ENCODE assay signal across 9 mouse cellular contexts in the genomic region with DNA sequence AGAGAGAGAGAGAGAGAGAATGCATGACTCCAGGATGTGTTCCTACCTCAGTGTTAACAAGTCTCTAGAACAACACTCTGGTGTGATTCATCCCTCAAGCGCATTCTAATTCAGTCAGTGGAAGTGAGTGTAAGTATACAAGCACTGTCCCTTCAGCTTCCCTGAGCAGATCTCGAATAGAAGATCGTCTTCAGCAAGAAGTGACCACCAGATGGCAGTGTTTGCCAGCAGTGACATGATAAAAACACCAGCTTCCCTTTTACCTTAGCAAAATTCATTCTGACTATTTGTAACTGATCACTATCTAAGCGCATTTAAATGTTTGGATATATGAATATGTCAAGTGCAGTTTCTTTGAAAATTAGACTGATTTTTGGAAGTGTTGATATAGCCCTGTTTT. TPM values are rescaled to one million over a fixed set of nuclear protein-coding genes. Genes with fewer than 3 reads are reported as not detected.
DNase-seq lines count a peak whose midpoint lies in the region; TF ChIP-seq lines count a peak whose summit lies in the region.
"Had no signal": no experiment of that assay in that cellular context is flagged by ENCODE, and none has a peak within 500 bp of the region (broad histone marks: within the 10 kb centered on the region; RNA-seq: fewer than 3 reads in every experiment).

No protein-coding gene starts in this region.

- H3K4me3 ChIP-seq in gastrocnemius, adult 2 months, result no peak overlapping the region
- H3K4me3 ChIP-seq: myocyte had no signal

- H3K27ac ChIP-seq in gastrocnemius, adult 2 months, result no peak overlapping the region

- peak; percentile 79 for DNase-seq in urinary bladder, postnatal 14 days (ENCODE audit: low spot score)
- no peak for DNase-seq in urinary bladder, postnatal 10 days (ENCODE audit: low spot score)
- DNase-seq in cerebellum, postnatal 14 days, result peak; percentile 91 to 93
- peak; percentile 75 for DNase-seq in gastrocnemius, adult 2 months
- peak; percentile 78 for DNase-seq in kidney, adult 9 months
- DNase-seq in left cerebral cortex, postnatal 4 days, result peak; percentile 75
- peak; percentile 87 for DNase-seq in naive thymus-derived CD4-positive, alpha-beta T cell, adult 2 months (ENCODE audit: low read depth)
- peak; percentile 61 to 72 for DNase-seq in spleen, postnatal 36 days (ENCODE audit: low spot score in 2 of 2)

- peak; percentile 97; the same call in 1 of the 2 replicates for TF ChIP-seq CTCF in gastrocnemius, adult 2 months (IDR thresholded peaks at IDR 0.05)

- intact Hi-C loops in gastrocnemius, adult 2 months (cut with DNase I), result loop anchor here (5.0 to 10.0 kb wide), 2 partner anchors 128 to 170 kb away; no protein-coding TSS in a partner anchor
- intact Hi-C loops in left cerebral cortex, postnatal 4 days (cut with DNase I), result loop anchor here (2.0 to 10.0 kb wide), 3 partner anchors 170 to 358 kb away; no protein-coding TSS in a partner anchor

RNA-seq across cellular contexts. Expression of a gene that starts 8.1 kb away (rescaled TPM):
- total RNA-seq in gastrocnemius, adult 2 months (2021), result 1 to 10 TPM in 1 of 2 experiments, under 1 TPM in 1; 0.82 to 2.0 TPM
- total RNA-seq in left cerebral cortex, postnatal 4 days (2021), result 10 to 100 TPM; 37.9 to 38.2 TPM

RNA-seq across cellular contexts. Expression of a gene that starts 20.2 kb away (rescaled TPM):
- total RNA-seq in gastrocnemius, adult 2 months (2021), result 10 to 100 TPM; 12.1 to 14.6 TPM
- total RNA-seq in left cerebral cortex, postnatal 4 days (2021), result 10 to 100 TPM; 20.1 to 20.9 TPM

Comparison
In these comparisons a context has a peak if more than half of its experiments do, and no peak if none do; other contexts are left out.
1. RNA of a gene that starts 8.1 kb away (total RNA-seq): 37.9 to 38.2 TPM in left cerebral cortex, postnatal 4 days; 0.82 to 2.0 TPM in gastrocnemius, adult 2 months; every median in the first group is over 10 times any median in the second.